Mouse (Mus musculus): ENCODE measurements around the gene Acacb. TPM values are rescaled to one million over a fixed set of nuclear protein-coding genes. Genes with fewer than 3 reads are reported as not detected.
A peak's percentile ranks its signal among the peaks of the same experiment; 100 is the strongest.

Gene Acacb
- polyA plus RNA-seq, 1 experiment from 2014 or later, result 1.3 TPM

DNA sequence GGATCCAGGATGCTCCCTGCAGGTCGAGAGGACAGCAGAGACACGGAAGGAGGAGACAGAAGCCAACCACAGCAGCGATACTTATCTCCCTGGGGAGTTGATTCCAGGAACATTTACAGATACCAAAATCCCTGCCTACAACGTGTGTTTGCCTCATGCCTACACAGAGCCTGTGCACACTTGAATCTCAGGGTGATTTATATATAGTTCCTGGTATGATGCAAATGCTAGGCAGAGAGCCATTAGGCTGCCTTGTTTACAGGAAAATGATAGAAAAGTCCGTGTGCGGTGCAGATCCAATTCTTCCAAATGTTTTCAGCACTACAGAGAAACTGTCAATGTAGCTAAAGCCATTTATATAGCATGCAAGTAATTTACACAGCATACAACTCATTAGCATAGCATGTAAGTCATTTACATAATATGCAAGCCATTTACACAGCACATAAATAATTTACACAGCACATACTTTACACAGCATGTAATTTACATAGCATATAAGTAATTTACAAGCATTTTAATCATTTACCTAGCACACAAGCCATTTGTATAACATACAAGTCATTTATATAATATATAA, 16.9 kb downstream of the Acacb start:
- Histone ChIP-seq H3K27me3 (ENCODE audit: control insufficient read depth, insufficient read depth, low read length) (no peaks in the 10 kb centered on the region), H3K9ac (ENCODE audit: low read length) (no peak overlapping the region), H3K27ac (replicated peaks) (no peak overlapping the region), H3K4me1 (replicated peaks; ENCODE audit: control insufficient read depth, insufficient read depth) (no peaks in the 10 kb centered on the region), H3K36me3 (ENCODE audit: control insufficient read depth, insufficient read depth, low read length) (no peaks in the 10 kb centered on the region), H3K4me3 (ENCODE audit: low read depth, low read length) (no peak overlapping the region), H3K9me3 (ENCODE audit: control insufficient read depth, low read length) (no peaks in the 10 kb centered on the region), H3K4me2 (replicated peaks; ENCODE audit: low read depth) (no peak overlapping the region)
- 33% methylated on average over 6 of the region's 6 CpGs for WGBS
- ATAC-seq (ENCODE audit: low FRiP score, low TSS enrichment) (peak; percentile 56), DNase-seq (ENCODE audit: low spot score) (no peak)
- TF ChIP-seq EP300 (optimal IDR thresholded peaks at IDR 0.05) (no peak), CTCF (IDR thresholded peaks at IDR 0.05; ENCODE audit: low read depth) (no peak)

GRCm38 (mm10) chr5:114170345-114170744, 24.0 kb downstream of the Acacb start:
- Histone ChIP-seq H3K4me3 (ENCODE audit: low read depth, low read length) (no peak overlapping the region), H3K36me3 (ENCODE audit: control insufficient read depth, insufficient read depth, low read length) (no peaks in the 10 kb centered on the region), H3K9ac (ENCODE audit: low read length) (no peak overlapping the region), H3K27ac (replicated peaks) (no peak overlapping the region), H3K27me3 (ENCODE audit: control insufficient read depth, insufficient read depth, low read length) (no peaks in the 10 kb centered on the region), H3K4me1 (replicated peaks; ENCODE audit: control insufficient read depth, insufficient read depth) (no peaks in the 10 kb centered on the region; the same call in 1 of the 2 replicates), H3K9me3 (ENCODE audit: control insufficient read depth, low read length) (no peaks in the 10 kb centered on the region), H3K4me2 (replicated peaks; ENCODE audit: low read depth) (no peak overlapping the region)
- TF ChIP-seq CTCF (IDR thresholded peaks at IDR 0.05; ENCODE audit: low read depth) (no peak), EP300 (optimal IDR thresholded peaks at IDR 0.05) (no peak)
- DNase-seq (ENCODE audit: low spot score) (no peak), ATAC-seq (ENCODE audit: low FRiP score, low TSS enrichment) (no peak)
- 74% methylated on average over 7 of the region's 7 CpGs for WGBS

GRCm38 (mm10) chr5:114172936-114173335, 26.6 kb downstream of the Acacb start:
- Histone ChIP-seq H3K4me3 (ENCODE audit: low read depth, low read length) (no peak overlapping the region), H3K36me3 (ENCODE audit: control insufficient read depth, insufficient read depth, low read length) (no peaks in the 10 kb centered on the region), H3K4me2 (replicated peaks; ENCODE audit: low read depth) (no peak overlapping the region), H3K27me3 (ENCODE audit: control insufficient read depth, insufficient read depth, low read length) (no peaks in the 10 kb centered on the region), H3K9ac (ENCODE audit: low read length) (no peak overlapping the region), H3K27ac (replicated peaks) (no peak overlapping the region), H3K9me3 (ENCODE audit: control insufficient read depth, low read length) (no peaks in the 10 kb centered on the region), H3K4me1 (replicated peaks; ENCODE audit: control insufficient read depth, insufficient read depth) (no peaks in the 10 kb centered on the region; the same call in 1 of the 2 replicates)
- DNase-seq (ENCODE audit: low spot score) (no peak), ATAC-seq (ENCODE audit: low FRiP score, low TSS enrichment) (no peak)
- no peak for TF ChIP-seq CTCF (IDR thresholded peaks at IDR 0.05; ENCODE audit: low read depth)
- TF ChIP-seq EP300 (optimal IDR thresholded peaks at IDR 0.05), result no peak
- 91% methylated on average over 3 of the region's 3 CpGs for WGBS

DNA sequence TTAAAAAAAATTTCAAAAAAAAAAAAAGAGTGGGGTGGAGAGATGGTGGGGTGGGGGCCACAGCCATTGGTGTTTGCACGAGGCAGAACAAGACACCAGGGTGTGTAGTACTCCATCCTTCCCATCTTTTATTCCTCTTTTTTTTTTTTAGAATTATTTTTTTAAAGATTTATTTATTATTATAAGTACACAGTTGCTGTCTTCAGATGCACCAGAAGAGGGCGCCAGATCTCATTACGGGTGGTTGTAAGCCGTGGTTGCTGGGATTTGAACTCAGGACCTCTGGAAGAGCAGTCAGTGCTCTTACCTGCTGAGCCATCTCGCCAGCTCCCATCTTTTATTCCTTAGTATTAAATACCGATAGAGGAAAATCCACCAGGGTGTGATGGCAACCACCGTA, 27.1 kb downstream of the Acacb start:
- H3K9me3 ChIP-seq (ENCODE audit: control insufficient read depth, low read length), result no peaks in the 10 kb centered on the region
- ATAC-seq (ENCODE audit: low FRiP score, low TSS enrichment), result no peak
- H3K4me3 ChIP-seq (ENCODE audit: low read depth, low read length), result no peak overlapping the region
- no peak overlapping the region for H3K27ac ChIP-seq (replicated peaks)
- TF ChIP-seq CTCF (IDR thresholded peaks at IDR 0.05; ENCODE audit: low read depth) (peak; percentile 51), EP300 (optimal IDR thresholded peaks at IDR 0.05) (no peak)
- H3K4me2 ChIP-seq (replicated peaks; ENCODE audit: low read depth), result no peak overlapping the region
- H3K4me1 ChIP-seq (replicated peaks; ENCODE audit: control insufficient read depth, insufficient read depth), result no peaks in the 10 kb centered on the region; the same call in 1 of the 2 replicates
- H3K36me3 ChIP-seq (ENCODE audit: control insufficient read depth, insufficient read depth, low read length), result no peaks in the 10 kb centered on the region
- WGBS, result 74% methylated on average over 7 of the region's 7 CpGs
- no peak overlapping the region for H3K9ac ChIP-seq (ENCODE audit: low read length)
- H3K27me3 ChIP-seq (ENCODE audit: control insufficient read depth, insufficient read depth, low read length), result no peaks in the 10 kb centered on the region
- DNase-seq (ENCODE audit: low spot score), result no peak

DNA sequence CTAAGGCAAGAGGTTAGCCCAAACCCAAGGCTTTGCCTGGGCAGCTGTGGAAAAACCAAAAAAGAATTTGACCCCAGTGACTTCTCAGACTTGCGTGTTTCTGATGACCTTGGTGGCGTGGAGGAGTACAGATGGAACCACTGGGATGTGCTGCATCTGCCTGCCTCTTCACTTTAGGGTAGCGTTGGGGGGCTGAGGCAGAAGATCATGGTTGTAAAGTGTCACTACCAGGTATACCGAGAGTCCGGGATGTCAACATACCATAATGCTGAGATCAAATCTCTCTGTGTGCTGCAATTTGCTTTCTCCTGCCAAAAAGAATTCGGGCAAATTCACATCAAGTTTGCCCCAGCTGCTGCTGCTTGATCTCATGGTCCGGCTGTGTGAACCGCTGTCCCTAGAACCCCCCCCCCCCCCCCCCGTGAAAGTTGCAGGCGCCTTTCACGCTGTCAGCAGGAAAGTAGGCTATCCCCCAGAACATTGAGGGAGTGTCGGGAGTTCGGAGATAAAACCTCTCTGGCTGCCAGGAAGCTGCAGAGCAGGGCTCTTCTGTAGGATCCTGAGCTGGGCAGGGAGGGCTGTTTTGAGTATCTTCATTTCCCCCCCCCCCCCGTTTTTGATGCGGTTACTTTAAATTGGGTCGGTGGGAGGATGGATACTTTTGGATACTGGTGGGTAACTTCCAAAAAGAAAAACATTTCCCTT, 27.7 kb downstream of the Acacb start:
- Histone ChIP-seq H3K27me3 (ENCODE audit: control insufficient read depth, insufficient read depth, low read length) (no peaks in the 10 kb centered on the region), H3K9ac (ENCODE audit: low read length) (no peak overlapping the region), H3K4me2 (replicated peaks; ENCODE audit: low read depth) (peak overlapping the region; percentile 42), H3K36me3 (ENCODE audit: control insufficient read depth, insufficient read depth, low read length) (no peaks in the 10 kb centered on the region), H3K27ac (replicated peaks) (no peak overlapping the region), H3K9me3 (ENCODE audit: control insufficient read depth, low read length) (no peaks in the 10 kb centered on the region), H3K4me3 (ENCODE audit: low read depth, low read length) (0 out of 2 replicates have a peak overlapping the region, but pooled peaks have one; percentile 8), H3K4me1 (replicated peaks; ENCODE audit: control insufficient read depth, insufficient read depth) (no peaks in the 10 kb centered on the region; the same call in 1 of the 2 replicates)
- ATAC-seq (ENCODE audit: low FRiP score, low TSS enrichment) (no peak), DNase-seq (ENCODE audit: low spot score) (no peak)
- TF ChIP-seq CTCF (IDR thresholded peaks at IDR 0.05; ENCODE audit: low read depth) (no peak), EP300 (optimal IDR thresholded peaks at IDR 0.05) (no peak)
- WGBS, result 18% methylated on average over 13 of the region's 16 CpGs

- Histone ChIP-seq H3K4me3 (ENCODE audit: low read depth, low read length) (peak overlapping the region; percentile 8; the same call in 1 of the 2 replicates), H3K27me3 (ENCODE audit: control insufficient read depth, insufficient read depth, low read length) (no peaks in the 10 kb centered on the region)
- ATAC-seq (ENCODE audit: low FRiP score, low TSS enrichment), result no peak
Measured at GRCm38 (mm10) chr5:114174639-114175038, 28.3 kb downstream of the Acacb start.

More at GRCm38 (mm10) chr5:114174639-114175038, 28.3 kb downstream of the Acacb start:
- TF ChIP-seq CTCF (IDR thresholded peaks at IDR 0.05; ENCODE audit: low read depth) (peak; percentile 66), EP300 (optimal IDR thresholded peaks at IDR 0.05) (no peak)
- WGBS, result 13% methylated on average over 16 of the region's 16 CpGs
- H3K9ac ChIP-seq (ENCODE audit: low read length), result no peak overlapping the region
- DNase-seq (ENCODE audit: low spot score), result peak; percentile 59
- no peaks in the 10 kb centered on the region; the same call in 1 of the 2 replicates for H3K4me1 ChIP-seq (replicated peaks; ENCODE audit: control insufficient read depth, insufficient read depth)
- no peaks in the 10 kb centered on the region for H3K9me3 ChIP-seq (ENCODE audit: control insufficient read depth, low read length)
- H3K27ac ChIP-seq (replicated peaks), result 0 out of 2 replicates have a peak overlapping the region, but pooled peaks have one; percentile 8
- peak overlapping the region; percentile 42 for H3K4me2 ChIP-seq (replicated peaks; ENCODE audit: low read depth)
- H3K36me3 ChIP-seq (ENCODE audit: control insufficient read depth, insufficient read depth, low read length), result no peaks in the 10 kb centered on the region
